Mouse (Mus musculus) right cerebral cortex, postnatal 25 days (tissue): ENCODE measurements around the gene Gemin8.

ENCODE experiments used
- DNase-seq: peaks from one replicate; pipeline ENCODE4 v3.0.0; 2022

Gemin8 gene

DNA sequence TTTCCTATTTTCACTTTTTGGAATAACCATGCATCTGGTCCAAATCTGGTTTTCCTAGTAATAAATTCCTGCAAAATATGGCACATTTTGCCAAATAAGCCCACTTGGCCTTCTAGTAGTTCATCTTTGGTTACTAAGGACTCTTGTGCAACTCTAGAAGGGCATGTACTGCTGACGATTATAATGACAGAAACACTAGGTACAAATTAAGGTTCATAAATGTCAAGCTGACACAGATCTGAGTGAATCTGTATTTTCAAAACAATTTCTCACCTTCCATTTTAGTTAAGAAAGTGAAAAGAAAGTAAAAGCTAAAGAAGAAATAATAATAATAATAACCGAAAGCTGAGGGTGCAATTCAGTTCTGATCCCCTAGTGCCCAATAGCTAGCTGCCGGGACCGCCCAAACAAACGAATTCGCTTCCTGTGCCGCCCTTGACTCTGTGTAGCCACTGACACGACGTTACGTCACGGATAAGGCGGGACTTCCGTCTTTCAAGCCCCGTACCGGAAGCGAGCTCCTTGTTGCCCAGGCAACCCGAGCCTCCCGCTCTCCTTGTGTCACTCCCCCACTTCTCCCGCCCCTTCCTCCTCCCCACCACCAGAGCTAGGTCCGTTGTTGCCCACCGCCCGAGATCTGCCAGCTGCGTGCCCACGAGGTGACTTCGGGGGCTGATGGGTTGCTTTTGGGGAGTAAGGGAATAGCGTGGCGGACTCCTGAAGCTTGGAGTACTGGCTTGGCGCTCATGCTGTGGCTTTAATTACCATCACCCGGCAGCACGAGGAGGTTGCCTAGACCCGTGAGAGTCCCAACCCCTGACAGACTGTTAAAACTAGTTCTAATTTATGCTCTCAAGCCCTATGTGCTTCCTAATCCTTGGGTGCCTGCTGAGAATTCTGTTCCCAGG lies at the start of gene Gemin8:
Gene Gemin8 (plus strand): TSS at position 563 of the 908 bp plus-strand sequence.
- peak; percentile 91 for DNase-seq

DNA sequence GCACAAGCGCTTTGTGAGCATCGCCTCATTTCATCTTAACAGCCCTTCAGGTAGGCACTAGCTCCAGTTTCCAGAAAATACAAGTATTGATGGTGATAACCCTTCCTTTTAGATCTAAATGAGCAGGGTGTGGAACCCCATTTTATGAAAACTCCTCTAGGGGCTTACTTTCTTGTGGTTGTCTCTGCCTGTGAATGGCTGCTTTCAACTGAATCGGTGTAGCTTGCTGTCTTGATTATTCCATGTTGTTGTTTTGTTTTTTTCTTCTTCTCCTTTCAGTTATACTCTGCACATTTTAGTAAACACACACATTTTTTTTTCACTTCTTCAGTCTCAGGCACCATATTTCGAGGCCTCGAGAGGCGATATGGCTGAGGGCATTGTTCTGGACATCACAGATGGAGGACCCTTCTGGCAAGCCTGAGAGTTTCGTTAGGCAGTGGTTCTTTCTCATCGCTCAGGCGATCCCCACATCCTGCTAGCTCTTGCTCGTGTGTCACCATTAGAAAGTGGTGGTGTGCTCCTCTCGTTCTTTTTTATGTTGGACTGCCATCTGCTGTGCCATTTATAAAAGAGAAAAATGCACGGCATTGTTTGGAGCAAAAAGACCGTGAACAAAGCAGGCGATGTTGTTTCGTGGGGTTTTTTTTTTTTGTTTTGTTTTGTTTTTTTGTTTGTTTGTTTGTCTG lies 23.0 kb upstream of the Gemin8 start:
- DNase-seq, result no peak

DNA sequence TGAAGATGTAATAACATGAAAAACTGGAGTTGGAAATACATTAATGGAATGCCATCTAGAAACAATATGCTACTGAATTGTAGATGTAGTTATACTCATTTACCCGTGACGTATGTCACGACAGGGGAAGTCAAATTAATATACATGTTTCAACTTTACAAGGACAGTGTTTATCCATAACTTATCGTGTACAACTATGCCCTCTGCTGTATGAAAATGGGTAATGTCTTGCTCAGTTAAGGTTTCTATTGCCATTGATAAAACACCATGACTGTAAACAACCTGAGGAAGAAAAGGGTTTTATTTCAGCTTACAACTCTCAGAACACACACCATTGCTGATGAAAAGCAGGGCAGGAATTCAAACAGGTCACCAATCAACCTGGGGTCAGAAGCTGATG lies 7.5 kb upstream of the Gemin8 start:
- DNase-seq, result no peak

DNA sequence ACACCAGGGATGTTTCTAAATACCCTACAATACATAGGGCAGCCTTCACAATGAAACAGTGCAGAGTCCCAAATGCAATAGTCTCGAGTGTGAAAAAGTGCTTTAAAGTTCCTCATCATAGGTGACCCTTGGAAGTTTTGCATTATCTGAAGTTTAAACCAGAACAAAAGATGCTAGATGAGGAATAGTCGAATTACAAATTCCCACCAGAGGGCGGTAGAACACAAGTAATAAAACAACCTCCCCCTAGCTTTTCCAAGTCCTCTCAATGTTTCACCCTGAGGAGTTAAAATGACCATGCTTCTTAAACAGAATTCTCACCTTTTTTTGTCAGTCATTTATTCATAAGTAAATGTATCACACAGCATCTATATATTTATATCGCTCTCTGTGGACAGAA lies 2.9 kb upstream of the Gemin8 start:
- DNase-seq, result no peak

DNA sequence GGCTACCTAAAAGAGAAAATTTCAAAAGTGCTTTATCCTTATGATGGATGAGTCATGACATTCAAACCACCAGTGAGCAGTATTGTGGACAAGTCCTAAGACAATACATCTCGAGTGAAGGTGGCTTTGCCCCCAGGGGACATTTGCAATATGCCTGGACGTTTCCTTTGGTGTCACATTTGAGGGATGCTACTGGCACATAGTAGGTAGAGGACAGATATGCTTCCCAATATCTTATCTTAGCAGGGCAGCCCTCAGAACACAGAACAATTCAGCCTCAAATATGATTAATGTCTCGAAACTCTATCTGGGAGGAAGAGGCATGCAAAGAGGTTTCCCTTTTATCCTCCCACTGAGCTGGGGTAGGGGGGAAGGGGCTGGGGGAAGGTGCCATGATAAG lies 2.3 kb upstream of the Gemin8 start:
- no peak for DNase-seq

DNA sequence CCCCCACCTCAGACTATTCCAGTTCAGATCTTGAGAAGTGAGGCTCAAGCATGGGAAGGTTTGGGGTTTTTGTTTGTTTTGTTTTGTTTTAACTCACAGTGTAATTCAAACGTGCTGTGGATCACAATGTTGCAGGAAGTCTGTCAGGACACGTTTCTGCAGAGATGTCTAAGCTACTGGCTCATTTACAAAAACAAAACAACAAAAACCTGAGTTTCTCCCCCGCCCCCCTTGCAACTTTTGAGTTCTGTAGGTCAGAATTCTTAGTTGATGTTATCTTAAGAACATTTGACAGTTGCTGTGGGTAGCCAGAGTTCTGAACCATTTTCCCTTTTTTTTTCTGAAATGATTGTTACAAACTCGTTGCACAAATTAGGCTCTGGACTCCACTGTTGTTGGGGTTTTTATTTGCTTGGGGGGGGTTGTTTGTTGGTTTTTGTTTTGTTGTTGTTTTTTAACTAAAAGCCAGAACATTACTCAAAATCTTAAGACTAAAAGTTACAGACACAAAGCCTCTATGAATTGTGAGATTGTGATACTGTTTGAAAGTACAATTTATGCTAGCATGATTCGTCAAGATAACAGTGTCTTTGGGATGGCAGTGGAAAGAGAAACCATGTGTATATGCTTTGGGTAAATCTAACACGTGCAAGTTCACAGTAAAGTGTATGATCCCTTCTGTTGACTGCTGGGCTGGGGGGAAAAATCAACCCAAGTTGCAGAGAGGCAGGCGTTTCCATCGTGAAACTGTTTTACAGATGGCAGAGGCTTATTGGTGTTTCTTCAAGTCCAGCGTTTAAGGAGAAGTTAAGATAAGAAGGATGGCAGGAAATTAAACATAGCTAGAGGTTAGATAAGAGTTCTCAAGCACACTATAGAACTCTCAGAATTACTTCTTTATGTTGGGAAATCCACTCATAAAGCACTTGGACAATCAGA lies 815 bp downstream of the Gemin8 start:
- no peak for DNase-seq

DNA sequence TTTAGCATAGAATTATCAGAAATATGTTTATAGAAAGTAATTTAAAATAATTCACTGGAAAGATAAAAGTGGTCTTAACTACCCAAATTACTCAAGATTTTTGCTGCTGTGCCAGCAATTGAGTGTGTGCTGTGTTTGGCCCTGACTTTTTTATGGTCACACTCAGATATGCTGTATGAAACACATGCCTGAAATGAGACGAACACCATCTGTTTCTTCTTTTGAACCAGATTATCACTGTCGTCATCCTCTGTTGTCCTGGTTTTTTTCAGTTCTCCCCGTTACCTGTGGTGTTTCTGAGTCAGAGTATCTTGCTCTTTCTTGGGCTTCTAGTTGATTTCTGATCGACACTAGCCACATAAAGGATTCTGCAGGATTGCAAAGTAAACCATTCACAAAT lies 1.8 kb downstream of the Gemin8 start:
- DNase-seq, result no peak

DNA sequence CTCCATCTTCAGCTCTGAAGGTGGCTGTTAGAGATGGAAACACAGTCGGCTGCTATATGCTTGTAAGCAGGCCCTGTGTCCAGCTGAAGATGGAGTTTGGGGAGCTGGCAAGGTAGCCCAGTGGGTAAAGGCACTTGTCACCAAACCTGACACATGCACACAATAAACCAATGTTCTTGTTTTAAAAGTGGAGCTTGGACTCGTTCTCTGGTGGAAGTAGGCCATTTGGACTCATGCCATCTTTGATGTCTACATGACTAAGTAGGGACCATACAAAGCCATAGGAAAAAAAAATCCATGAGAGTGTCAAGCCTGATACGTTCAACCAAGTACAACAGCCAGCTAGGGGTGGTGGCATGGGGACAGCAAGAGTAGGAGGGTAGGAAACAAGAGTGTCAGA lies 2.4 kb downstream of the Gemin8 start:
- no peak for DNase-seq

DNA sequence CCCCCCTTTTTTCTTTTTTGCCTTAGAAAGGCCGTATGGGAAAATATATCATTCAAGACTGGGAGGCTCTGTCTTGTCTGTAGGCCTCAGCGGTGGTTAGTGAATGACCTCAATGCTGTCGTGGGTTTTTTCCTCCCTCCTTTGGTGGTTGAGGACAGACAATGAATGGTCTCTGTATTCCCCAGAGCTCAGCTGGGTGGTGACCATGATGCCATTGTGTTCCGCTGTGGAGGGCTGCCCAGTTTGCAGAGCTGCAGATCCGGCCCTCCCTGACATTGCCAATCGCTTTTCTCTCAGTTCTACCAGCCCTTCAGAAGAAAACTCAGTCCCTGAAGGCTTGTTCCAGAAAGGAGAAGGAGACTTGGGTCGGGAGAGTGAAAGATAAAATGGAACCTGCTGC lies 3.5 kb downstream of the Gemin8 start:
- peak; percentile 31 for DNase-seq

DNA sequence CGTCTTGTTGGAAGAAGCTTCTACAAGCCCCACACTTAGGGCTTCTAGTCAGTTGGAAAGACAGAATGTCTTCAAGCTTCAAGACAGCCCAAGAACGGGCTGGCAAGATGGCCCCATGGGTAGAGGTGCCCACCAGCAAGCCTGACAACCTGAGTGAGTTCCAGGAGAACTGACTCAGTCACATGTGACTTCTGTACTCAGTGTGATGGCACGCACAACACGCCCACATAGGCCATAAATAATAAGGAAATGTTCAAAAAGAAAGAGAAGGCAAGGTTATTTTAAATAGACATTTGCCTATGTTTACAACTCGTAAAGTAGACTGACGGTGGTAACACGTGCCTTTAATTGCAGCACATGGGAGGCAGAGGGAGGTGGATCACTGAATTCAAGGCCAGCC lies 7.7 kb downstream of the Gemin8 start:
- no peak for DNase-seq

DNA sequence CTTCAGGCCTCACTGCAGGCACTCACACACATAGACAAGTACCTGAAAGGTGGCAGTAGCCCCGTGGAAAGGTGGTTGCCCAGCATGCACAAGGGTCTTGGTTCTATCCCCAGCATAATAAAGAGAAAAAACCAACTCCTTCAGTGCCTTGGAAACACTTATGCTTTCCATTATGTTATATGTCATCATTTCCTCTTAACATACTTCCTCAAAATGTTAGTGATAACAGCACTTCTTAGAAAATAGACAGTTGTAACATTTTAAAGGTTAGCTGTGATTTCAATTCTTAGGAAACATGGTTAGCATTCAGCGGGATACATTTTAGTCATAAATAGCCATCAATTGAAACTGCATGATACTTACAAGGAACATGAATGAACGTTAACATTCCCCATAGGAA lies 12.8 kb downstream of the Gemin8 start:
- no peak for DNase-seq

DNA sequence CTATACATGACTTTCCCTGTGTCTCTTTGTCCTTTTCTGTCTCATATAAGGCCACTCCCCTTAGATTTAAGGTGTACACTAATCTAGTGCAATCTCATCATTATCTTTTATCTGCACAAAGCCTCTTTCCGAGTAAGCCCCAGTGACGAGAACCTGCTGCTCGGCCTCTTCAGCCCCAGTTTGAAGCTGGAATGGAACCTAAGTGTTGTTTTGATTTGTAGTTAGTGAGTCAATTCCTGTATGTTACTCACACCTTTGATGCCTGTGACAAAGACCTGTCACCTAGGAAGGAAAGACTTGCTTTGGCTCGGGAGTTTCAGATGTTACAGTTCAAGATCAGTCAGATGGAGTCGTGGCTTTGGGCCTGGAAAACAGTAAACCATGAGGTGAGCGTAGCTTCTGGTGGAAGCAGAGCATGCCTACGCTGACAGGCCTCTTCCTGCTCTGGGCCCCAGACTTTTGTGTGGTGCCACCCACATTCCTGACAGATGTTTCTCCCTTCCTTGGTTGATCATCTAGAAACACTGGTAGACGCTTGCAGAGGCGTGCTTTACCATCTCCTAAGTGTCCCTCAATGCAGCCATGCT lies 15.2 kb downstream of the Gemin8 start:
- no peak for DNase-seq

DNA sequence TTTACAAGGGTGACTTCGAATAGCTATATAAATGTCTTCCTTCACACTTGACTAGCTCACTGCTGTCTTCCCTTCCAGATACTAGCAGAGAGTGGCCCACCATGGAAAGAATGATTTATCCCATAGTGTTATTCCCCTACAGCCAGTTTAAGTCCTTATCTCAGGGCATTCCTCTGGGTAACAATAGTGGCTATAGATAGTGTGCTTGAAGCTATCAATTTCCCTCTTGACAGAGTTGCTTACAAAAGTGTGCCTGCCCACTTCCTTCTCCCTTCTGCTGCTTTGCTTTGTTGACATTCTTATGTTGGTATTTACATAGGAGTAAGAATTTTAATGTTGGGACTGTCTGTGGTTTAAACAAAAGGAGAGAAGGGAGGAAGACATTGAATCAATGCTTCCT lies 17.5 kb downstream of the Gemin8 start:
- no peak for DNase-seq

DNA sequence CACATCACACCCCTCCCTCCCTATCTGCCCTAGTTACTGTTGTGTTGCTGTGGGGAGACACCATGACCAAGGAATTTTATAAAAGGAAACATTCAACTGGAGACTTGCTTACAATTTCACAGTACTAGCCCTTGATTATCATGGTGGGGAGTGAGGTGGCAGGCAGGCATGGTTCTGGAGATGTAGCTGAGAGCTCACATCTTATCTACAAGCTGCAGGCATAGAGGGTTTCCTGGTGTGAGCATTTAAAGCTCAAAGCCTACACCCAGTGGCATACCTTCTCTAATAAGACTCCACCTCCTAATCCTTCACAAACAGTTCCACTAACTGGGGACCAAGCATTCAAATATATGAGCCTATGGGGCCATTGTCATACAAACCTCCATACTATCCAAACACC lies 26.1 kb downstream of the Gemin8 start:
- no peak for DNase-seq

DNA sequence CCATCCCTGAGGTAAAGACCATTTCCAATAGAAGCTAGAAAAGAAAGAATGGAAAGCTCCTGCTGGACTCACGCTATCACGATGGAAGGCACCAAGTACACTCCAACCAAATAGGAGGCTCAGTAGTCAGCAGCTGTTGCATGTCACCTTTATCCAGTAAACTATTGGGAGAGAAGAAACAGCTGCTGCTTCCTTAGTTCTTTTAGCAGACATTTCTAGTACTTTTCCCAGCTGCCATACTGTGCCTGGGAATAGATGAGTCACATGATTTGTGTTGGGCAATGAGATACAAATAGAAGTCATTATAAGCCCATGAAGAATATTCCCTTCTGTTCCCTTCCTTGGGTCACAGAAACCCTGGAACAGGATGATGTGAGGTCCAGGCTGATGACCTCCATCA lies 28.0 kb downstream of the Gemin8 start:
- no peak for DNase-seq

DNA sequence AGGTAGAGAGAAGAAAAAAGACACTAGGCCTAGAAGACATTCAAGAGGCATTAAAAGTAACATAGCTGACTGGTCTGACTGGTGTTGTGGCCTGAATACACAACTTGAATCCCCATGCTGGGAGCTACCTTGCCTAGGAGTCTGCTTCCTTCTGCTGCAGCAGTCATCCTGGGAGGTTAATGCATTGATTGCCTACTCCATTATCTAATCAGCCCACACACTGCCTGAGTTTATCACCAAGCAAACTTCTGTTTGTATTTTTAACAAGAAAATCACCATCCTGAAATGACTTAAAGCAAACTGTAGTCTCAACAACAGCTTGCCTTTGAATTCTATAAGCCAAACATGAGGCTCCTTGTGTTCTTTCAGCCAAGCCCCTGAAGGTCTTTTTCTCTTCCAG lies 29.6 kb downstream of the Gemin8 start:
- no peak for DNase-seq

DNA sequence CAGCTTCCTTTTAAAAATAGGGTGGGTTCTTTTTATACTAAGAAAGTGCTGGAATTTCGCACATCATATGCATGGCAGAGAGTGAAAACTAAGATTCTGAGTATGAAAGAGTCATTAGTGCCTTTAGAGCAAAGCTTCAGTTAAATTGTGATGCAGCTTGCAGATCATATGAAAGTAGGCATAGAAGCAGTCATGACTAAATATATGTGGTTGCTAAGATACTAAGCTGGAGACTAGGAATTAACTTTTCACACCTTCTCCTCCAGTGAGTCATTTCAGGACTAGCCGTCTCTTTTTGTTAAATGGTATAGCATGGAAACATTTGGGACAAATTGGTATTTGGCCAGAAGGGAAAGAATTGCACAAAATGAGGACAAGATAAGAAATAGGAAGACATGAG lies 44.3 kb downstream of the Gemin8 start:
- no peak for DNase-seq

DNA sequence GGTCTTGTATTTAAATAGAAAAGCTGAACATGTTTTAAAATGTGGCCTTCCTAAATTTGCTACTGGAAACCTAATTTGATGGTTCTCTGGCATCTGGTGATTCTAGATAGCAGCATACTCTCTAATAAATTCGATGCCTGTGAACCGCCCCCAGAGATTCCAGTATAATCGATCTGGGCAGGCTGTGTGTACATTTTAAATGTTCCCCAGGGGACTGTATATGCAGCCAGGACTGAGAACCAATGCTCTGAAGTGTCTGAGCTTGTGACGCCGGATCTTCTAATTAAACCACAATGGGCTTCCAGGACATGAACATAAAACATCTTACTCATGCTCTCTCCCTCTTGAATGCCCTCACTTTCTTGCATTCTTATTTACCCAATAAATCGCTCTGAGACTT lies 46.0 kb downstream of the Gemin8 start:
- no peak for DNase-seq

DNA sequence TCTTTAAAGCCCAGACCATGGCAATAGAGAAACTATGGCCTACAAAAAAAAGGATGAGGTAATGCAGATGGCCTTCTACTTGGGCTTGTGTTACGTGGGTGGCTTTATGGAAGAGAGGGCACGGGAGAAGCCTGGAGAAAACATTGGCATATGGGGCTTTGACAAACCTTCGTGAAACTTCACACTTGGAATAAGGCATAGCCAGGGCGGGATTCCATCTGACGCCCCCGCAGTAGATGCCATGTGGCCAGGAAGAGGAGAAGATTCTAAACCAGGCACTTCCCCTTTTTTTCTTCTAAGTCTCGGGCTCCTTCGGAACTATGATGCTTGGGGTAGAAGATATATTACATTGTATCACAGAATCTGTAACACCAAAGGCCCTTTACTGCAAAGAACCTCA lies 46.5 kb downstream of the Gemin8 start:
- peak; percentile 47 for DNase-seq

DNA sequence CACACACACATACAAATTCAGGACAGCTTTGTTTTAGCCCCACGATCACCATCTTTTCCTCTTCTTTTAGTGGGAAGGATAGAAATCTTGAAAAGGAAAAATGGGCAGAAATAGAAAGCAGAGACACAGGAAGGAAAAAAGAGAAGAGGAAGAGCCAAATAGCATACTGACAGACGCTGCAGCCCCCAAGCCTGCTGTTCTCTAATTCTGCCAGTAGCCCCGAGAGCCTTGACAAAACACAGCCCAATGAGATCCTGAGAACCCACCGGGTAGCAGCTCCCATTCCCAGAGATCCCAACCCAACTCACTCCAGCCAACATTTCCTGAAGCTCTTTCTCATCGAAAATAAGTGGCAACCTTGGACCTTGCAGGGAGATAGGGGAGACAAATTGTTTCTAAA lies 49.1 kb downstream of the Gemin8 start:
- no peak for DNase-seq

DNA sequence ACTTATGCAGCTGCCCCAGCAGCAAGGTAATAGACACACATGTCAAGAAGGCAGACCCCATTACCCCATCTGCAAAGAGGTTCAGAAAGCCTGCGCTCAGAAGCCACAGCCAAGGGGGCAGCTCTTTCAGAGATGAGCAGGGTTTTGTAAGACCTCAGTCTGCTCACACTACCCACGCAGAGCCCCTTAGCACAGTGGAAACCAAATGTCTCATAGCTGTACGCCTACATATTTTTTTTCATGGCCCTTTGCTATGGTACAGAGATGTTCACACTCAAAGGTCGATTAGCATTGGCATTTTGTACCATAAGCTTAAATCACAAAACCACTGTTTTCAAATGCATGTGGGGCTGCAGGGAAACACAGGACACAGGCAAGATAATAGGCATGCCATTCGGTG lies 56.6 kb downstream of the Gemin8 start:
- no peak for DNase-seq

DNA sequence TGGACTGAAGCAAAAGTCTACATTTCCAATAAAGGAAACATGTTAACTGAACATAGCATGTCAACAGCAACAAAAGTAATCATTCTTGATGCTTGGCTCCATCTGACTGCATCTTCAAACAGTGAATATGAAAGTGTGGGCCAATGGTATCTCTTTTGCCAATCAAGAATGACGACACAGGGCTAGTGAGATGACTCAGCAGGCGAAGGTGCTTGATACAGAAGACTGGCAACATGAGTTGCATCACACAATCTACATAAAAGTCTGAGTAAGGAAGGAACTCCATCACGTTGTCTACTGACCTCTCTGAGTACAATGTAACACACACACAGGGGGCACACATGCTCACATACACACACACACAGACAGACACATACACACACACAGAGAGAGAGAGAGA lies 59.5 kb downstream of the Gemin8 start:
- no peak for DNase-seq
